Mouse (Mus musculus): ENCODE results near the gene Hcrtr2. TPM values are rescaled to one million over a fixed set of nuclear protein-coding genes. Genes with fewer than 3 reads are reported as not detected.

Gene Hcrtr2
- total RNA-seq (2021) = not detected
- long read RNA-seq, experiment 1 = 0 reads
- long read RNA-seq, experiment 2 = 0 reads

DNA sequence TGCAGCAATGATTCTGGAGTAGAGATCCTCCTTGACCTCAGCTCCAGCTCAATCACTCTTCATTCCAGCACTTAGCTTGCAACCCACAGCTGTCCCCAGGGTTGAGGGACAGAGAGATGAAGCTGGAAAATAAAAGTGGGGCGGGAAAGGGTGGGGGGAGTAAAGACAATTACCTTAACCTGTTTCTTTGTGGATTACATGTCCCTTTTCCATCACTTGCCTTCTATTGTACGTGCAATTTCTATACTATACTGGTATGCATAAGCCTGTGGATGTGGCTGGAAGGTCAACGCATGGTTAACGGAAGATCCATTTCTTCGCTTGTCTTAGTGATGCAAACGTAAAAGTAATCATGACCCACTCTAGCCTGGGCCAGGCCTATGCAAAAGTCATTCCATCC is at the start of gene Hcrtr2:
Gene Hcrtr2, minus strand, starts transcription at position 101 of the 400 bp plus-strand sequence.
- no peak for DNase-seq (ENCODE audit: low spot score in 2 of 2)

DNA sequence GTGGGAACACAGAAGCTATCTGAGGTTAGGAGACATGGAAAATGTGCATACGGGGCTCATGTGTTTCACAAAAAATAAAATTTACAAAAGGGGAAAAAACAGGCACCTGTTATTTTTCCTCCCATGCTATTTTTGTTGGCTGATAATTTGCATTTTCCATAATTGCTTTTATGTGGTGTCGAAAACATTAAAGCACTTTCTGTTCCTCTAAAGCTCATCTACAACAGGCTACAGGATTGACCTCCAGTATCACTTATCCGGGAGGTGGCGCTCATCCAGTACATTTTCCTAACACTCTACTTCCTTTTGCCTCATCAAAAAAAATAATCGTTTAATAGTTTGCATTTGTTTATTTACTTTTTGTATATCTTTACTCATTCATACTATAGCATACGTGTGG is 41.2 kb upstream of the Hcrtr2 start:
- no peak for DNase-seq (ENCODE audit: low spot score in 2 of 2)

DNA sequence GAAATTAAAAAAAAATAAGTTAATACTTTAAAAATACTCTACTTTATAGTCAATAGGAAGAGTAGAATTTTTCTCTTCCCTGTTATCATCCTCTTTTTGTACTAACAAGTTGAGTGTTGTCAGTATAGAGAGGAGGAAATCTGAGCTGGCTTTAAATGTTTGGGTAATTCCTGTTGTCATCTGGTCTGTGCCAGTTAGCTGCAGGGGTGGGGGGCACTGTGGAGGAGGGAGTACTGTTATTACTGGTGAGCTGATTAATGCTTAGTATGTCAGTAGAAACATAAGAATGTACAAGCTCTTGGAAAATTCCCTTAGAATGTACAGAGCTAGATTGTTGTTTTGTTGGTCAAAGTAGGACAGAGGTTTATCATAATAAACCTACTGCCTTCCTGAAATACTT is 36.7 kb upstream of the Hcrtr2 start:
- no peak for DNase-seq (ENCODE audit: low spot score in 2 of 2)

DNA sequence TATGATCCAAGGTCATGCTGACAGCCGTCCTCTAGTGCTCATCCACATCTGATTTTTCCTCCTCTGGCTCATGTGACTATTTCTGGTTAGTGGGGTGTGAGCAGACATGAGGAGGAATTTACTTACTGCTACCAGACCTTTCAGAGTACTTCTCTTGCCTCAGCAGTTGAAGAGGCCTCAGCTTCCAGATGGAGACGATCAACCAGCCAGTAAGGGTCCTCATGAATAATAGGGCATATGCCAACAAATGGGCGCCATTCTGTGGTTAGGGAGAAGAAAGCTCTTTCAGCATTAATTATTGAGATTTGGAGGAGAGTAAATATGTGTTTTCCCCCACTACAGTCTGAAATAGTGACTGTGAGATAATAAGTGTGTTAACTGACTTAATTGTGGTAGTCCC is 28.7 kb upstream of the Hcrtr2 start:
- DNase-seq (ENCODE audit: low spot score in 2 of 2) = no peak

DNA sequence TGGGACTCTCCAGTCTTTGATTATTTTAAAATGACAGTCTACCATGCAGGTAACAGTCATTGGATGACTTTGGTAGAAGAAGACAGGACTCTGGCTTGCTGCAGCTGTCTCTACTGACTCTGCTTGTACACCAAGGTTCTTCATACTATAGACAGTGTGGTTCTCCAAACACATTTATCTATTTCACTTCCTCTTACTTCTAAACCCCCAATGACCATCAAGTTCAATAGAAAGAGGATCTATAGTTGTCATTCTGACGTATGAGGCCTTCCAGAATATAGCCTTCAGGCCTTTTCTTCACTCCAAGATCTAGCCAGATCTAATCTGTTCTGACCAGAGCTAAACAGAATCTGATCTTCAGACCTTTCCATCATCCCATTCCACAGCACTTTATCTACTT is 23.6 kb upstream of the Hcrtr2 start:
- DNase-seq (ENCODE audit: low spot score in 2 of 2) = no peak

DNA sequence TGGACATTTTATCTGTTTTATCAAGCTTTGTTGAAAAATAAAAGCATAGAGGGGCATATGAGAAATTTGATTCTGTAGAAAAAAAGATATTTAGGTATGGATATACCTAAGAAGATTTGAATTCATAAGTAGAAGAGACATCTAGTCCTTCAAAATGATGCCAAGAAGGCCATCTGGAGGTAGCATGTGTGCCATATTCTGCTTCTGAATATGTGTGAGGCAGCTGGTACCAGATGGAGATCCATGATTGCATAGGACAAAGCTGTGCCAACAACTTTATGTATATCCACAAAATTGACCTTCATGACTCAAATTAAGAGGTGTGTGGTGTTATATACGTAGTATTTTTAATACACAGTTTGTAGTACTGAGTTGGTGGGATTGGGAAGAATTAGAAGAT is 7.4 kb upstream of the Hcrtr2 start:
- DNase-seq (ENCODE audit: low spot score in 2 of 2) = no peak

DNA sequence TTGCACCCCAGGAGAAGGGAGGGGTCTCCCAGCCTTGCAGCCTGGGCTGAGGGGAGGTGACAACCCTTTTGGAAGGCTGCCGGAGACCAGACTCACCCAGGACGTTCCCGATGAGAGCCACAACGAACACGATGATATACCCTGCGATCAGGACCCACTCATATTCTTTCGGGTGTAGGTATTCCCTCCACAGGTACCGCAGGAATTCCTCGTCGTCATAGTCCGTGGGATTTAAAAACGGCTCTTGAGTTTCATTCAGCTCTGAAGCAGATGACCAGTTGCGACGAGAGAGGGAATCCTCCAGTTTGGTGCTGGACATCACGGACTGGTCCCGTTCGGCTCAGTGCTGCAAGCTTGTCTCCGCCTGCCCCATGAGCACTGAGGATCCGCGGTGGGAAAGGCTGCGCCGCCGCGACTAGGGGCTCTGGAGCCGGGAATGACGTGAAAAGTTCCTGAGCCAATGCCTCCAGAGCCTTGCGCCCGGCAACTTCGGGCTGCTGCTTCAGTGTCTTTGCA is 412 bp downstream of the Hcrtr2 start:
- no peak for DNase-seq (ENCODE audit: low spot score in 2 of 2)

DNA sequence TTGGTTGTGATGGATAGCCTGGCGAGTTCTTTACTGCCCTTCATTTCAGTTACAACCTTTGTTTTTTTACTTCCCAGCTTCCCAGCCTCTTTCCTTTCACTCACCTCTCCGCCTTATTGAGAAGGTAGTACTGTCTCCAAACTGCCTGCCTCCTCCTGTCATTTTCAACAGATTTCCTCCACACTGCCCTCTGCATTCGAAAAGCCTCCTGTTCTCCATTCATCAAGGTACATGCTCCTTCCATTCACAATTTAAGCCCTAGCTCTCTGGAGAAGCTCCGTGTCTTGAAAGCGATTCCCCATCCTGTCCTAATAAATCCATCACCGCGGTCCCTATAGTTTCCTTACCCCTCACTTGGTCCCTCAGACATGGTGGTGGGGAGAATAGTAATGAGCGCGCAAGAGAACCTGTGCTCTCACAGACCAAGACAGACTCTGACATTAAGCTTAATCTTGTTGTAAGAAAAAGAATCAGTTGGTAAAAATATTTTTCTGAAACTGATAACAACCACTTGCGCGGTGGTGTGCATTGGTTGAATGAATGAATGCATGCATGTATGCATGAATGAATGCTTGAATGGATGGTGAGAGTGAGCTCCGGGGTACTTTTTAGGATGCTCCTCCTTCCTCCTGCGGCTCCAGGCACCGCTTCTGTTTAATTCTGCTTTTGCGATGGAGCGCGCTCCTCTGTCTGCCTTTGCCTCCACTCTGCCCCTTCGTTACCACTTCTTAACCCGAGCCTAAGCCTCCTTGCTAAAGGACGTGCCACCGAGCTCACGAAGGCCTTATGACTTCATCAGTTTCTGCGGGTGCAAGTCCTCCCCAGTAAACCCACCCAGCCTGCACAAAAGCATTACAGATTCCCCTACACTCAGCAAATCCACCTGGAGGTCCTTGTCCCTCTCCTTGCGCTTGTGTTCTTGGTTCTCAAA is 1.3 kb downstream of the Hcrtr2 start:
- no peak for DNase-seq (ENCODE audit: low spot score in 2 of 2)

DNA sequence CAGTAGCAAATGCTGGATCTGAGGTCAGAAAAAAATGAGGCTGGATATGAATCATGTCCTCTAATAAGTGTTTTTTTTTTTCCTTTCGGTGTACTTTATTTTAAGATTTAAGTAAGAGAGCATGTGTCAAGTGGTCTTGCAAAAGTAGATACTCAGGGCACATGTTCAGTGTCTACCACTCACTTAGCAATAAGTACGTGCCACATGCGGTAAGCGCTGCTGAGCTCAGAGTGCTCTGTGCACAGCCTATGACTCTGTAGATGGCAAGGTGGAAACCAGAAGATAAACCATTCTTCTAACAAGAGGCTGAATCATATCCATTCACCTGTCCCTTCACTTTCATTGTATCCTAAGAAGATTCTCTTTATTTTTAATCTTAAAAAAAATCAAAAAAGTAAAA is 2.1 kb downstream of the Hcrtr2 start:
- DNase-seq (ENCODE audit: low spot score in 2 of 2) = no peak

DNA sequence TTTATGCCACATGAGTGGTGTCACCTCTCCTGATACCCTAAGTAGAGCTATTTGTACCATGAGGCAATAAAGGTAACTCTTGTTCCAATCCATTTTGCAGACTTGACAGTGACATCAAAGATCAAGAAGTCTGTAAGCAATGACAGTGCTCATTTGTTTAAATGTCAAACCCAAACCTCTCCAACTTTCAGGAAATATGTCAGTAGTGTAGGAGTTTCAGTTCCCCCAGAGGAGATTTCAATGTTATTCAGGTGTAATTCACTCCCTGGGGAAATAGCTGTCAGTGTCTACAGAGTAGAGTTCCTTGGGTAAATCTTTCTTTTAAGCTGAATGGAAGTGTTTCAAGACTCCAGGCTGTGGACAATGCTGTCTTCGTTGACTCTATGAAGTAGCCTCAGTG is 2.9 kb downstream of the Hcrtr2 start:
- DNase-seq (ENCODE audit: low spot score in 2 of 2) = no peak

DNA sequence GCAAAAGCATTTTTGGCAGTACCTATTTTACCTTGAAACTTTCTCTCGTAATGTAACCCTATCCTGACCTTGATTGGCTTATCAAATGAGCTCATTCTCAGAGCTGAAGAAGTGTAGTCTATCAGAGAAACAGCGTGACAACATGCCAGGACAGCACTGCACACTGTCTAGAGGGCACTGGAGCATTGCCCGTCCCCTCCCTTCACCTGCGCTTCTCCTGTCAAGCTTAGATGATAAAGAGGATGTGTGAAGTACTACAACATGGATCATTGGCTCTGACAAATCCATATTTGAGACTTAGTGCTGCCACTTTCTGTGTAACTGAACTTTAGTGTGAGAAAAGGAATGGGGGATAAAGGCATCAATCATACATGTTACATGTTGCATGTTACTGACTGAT is 5.4 kb downstream of the Hcrtr2 start:
- DNase-seq (ENCODE audit: low spot score in 2 of 2) = no peak

DNA sequence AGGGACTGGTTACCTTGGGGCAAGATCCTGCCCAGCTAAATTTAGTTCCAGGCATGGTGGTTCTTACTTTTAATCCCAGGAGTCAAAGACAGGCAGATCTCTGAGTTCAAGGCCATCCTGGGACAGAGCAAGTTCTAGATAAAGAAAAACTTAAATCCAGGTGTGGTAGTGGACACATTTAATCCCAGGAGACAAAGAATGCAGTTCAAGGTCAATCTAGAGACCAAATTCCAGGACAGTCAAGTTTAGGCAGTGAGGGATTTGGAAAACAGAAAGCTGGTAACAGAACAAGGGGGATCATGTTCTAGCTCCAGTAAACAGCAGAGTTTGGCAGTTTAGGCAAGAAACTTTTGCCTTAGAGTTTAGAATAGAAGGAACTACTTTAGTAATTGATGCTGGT is 8.6 kb downstream of the Hcrtr2 start:
- no peak for DNase-seq (ENCODE audit: low spot score in 2 of 2)

DNA sequence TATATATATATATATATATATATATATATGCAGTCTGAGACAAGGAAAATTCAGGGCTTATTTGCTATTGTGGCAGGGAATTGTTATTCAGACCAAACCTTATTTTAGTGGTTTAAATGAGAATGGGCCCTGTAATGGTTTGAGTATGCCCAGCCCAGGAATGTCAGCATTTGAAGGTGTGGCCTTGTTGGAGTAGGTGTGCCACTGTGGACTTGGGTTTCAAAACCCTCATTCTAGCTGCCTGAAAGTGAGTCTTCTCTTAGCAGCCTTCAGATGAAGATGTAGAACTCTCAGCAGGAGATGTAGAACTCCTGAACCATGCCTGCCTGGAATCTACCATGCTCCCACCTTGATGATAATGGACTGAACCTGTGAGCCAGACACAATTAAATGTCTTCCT is 9.7 kb downstream of the Hcrtr2 start:
- no peak for DNase-seq (ENCODE audit: low spot score in 2 of 2)

DNA sequence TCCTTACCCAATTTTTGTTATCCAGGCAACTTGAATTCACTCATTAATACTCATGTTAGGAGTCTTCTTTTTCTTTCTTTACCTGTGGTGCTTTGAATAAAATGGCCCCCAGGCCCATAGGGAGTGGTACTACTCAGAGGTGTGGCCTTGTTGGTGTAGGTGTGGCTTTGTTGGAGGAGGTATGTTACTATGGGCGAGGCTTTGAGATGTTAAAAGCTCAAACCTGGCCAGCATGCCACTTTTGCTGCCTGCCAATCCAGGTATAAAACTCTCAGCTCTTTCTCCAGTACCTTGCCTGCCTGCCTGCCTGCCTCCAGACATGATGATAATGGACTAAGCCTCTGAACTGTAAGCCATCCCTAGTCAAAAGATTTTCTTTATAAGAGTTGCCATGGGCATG is 11.4 kb downstream of the Hcrtr2 start:
- no peak for DNase-seq (ENCODE audit: low spot score in 2 of 2)

DNA sequence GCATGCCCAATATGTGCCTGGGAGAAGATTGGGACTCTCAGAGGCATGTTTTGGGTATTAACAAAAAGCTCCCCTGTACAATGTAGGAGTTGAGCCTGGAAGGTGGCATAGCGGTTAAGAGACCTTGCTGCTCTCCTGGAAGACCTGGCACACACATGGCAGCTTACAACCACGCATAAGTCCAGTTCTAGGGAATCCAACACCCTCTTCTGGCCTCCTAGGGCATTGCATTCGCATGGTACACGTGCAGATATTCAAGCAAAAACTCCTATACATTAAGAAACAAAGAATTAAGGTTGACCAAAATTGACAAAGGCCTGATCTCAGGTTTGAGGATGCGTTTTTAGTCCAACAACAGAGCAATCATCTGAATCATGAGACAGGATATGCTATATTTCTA is 32.3 kb downstream of the Hcrtr2 start:
- DNase-seq (ENCODE audit: low spot score in 2 of 2) = no peak

DNA sequence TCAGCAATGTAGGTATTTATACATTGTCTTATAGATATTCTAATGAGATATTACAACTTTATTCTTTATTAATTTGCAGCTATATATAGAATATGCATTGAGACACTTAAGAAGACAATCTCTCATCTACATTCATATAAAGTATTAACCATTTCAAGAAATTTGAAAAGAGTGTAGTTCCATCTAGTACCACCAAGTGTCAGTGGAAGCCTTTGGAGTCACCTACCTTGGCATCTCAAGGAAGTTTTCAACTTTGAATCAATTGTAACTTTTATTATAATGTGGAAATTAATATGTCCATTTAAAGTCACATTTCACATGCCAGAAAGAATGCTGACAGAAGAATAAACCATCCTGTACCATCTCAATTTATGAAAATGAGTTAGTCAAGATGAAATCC is 52.8 kb downstream of the Hcrtr2 start:
- DNase-seq (ENCODE audit: low spot score in 2 of 2) = no peak

DNA sequence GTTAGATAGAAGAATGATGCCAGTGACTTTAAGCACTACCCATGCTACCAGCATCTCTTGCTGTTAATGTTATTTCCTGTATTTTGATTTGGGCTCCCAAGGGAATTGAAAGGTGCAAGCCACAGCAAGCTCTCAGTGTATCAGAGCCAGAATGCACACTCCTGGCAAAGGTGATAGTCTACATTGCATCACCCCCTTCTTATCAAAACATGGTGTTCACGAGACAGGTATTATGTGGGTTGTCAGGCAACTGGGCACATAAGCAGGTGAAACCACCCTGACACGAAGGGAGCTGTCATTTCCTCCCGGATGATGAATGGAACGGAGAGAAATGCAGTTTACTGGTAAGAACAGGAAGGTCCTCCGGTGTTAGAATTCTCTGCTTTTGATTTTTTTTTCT is 65.9 kb downstream of the Hcrtr2 start:
- DNase-seq (ENCODE audit: low spot score in 2 of 2) = no peak

DNA sequence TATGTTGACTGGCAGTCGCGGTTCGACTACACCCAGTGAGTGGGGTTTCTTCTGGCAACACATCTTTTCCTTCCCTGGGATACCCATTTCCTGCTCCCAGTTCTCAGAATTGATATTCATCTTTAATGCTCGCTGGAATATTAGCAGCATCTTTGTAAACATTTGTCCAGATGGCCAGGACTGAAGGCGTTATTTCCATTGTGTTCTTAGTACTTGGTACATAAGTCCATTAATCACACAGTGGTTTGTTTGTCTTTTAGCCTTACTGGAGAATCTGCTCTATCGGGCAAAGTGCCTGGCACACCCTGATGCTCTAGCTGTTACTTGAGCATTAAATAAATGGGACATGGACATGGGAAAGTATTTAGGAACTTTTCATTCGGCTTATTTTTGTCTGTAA is 71.1 kb downstream of the Hcrtr2 start:
- DNase-seq (ENCODE audit: low spot score in 2 of 2) = no peak

DNA sequence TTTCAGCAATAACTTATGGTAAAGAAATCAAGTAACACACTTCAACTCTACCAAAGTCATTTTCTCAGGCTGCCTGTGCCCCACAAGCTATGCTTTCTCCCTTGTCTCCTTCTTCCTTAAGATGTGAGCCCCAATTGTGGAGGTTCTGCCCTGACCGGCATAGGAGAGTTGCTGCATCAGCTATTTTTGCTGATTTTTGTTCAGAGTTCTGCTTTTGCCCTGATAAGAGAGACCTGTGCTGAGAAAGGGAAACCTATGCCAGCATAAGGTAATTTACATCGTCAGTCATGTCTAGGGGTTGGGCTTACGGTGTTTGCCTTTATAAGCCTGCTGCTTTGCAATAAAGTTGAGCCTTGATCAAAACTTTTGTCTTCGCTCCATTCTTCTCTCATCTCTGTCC is 71.5 kb downstream of the Hcrtr2 start:
- DNase-seq (ENCODE audit: low spot score in 2 of 2) = no peak

DNA sequence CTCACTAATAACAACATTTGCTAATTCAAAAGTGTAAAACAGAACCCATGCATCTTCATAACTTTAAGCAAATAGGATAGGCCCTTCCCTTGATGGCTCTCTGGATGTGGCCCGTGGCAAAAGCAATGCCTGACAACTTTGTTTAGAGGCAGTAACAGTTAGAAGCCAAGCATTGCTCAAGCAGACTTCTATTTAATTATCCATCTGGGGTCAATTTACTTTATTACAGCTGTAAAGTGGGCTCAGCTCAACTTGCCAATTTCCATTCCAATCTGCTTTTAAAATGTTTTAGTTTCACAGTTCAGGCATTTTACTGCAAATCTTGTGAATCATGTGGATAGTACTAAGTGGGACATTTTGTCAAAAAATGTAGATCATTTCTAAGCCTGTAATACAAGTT is 81.3 kb downstream of the Hcrtr2 start:
- DNase-seq (ENCODE audit: low spot score in 2 of 2) = no peak

DNA sequence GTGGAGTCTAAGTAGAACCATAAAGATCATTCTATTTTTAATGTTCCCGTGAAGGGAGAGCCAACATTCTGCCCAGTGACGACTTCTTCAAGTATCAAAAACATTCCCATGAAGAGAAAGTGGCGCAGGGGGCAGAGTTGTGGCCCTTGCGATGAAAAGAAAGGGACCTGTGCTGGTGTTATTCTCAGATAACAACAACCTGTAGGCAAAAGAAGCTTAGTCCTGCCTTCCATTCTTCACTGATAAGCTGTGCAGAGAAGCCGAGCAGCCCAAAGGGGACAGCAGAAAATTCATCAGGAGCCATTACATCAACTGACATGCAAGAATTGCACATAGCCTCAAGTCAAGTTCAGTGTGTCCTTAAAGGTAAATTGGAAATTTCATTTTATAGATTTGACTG is 85.7 kb downstream of the Hcrtr2 start:
- no peak for DNase-seq (ENCODE audit: low spot score in 2 of 2)

DNA sequence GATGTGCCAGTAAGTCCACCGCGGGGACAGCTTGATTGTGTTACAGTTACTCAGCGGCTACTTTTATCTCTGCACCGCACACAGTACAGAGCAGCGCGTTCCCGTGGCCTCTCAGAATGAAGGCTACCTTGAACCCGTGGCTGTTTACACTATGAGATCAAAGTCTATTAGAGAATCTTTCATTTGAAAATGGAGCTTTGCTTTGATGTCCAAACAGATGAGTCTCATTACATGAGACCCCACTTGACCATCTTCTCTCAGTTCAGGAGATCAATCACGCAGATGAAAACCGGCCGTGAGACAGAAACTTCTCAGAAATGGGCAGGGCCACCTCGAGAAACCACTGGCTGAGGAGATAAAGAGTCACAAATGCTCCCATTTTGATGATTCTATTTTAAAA is 86.4 kb downstream of the Hcrtr2 start:
- no peak for DNase-seq (ENCODE audit: low spot score in 2 of 2)

DNA sequence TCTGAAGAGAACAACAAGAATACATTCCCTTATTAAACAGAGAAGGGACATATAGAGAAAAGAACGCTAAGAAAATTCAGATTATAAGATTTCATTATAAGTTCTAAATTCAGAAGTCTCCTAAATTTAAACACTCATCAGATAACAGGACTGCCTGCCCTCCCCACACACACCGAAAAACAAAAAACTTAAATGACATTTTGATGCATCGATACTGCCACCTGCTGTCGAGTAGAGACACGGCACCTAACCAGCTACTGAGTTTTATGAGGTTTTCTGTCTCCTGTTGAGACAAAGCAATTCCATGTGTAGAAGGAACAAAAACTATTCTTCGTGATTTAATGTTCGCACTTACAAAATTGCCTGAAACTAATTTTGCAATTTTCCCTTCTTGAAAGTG is 87.0 kb downstream of the Hcrtr2 start:
- peak; percentile 26 to 54 for DNase-seq (ENCODE audit: low spot score in 2 of 2)

Data from gastrocnemius, postnatal 4 days (tissue).